9 mouse cellular contexts compared by ENCODE assay signal in the genomic region with DNA sequence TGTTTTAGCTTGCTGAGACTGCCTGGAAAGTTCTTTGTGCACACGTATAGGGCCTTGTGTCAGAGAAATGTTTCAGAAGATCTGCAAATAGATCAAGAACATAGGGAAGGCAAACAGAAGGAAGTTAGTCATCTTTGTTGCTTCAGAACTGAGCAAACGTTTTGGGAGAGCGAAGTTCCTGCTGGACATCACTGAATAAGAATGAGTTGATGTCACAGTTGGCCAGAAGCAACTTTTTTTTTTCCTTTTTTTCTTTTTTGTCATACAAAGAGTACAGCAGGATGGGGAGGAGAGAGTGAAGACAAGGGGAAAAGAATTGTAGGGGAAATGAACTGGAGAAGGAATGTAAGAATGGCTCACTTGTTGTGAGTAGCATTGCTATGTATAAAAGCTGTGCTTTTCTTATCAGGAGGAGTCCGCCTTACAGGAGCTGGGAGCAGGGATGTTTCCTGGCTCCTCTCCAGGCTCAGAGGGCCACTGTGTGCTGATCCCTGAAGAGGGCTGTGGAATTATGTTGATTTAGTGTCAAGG. TPM values are rescaled to one million over a fixed set of nuclear protein-coding genes. Genes with fewer than 3 reads are reported as not detected.
DNase-seq lines count a peak whose midpoint lies in the region; ATAC-seq and TF ChIP-seq lines count a peak whose summit lies in the region.
"Had no signal": no experiment of that assay in that cellular context is flagged by ENCODE, and none has a peak within 500 bp of the region (broad histone marks: within the 10 kb centered on the region; RNA-seq: fewer than 3 reads in every experiment).

No protein-coding gene starts in this region.

- H3K4me1 ChIP-seq in forebrain, embryonic 14.5 days (ENCODE audit: control insufficient read depth, insufficient read depth, low read length), result peaks cover 4% of the 10 kb centered on the region; the same call in 1 of the 2 replicates
- H3K4me1 ChIP-seq in forebrain, embryonic 11.5 days (replicated peaks; ENCODE audit: control insufficient read depth, insufficient read depth, low read length), result no peaks in the 10 kb centered on the region
- peaks cover 22% of the 10 kb centered on the region for H3K4me1 ChIP-seq in heart, embryonic 11.5 days (ENCODE audit: control insufficient read depth, insufficient read depth, low read length)
- H3K4me1 ChIP-seq in hindbrain, embryonic 14.5 days (replicated peaks; ENCODE audit: control insufficient read depth, insufficient read depth, low read length), result no peaks in the 10 kb centered on the region

- H3K4me3 ChIP-seq in forebrain, embryonic 14.5 days (ENCODE audit: low read depth, low read length), result no peak overlapping the region
- H3K4me3 ChIP-seq in forebrain, embryonic 11.5 days (ENCODE audit: low read depth, low read length), result no peak overlapping the region
- no peak overlapping the region for H3K4me3 ChIP-seq in C2C12 (ENCODE audit: insufficient read depth, poor library complexity, severe bottlenecking)
- H3K4me3 ChIP-seq in heart, embryonic 11.5 days (ENCODE audit: low read depth, low read length), result no peak overlapping the region
- H3K4me3 ChIP-seq in hindbrain, embryonic 14.5 days (replicated peaks; ENCODE audit: low read length), result no peak overlapping the region
- H3K4me3 ChIP-seq: layer of hippocampus, adult 2 months had no signal

- no peak for ATAC-seq in forebrain, embryonic 14.5 days
- no peak for ATAC-seq in forebrain, embryonic 11.5 days (replicated peaks; ENCODE audit: low FRiP score)
- peak; percentile 81 for ATAC-seq in heart, embryonic 11.5 days (replicated peaks; ENCODE audit: insufficient number of reproducible peaks, low FRiP score, low TSS enrichment)
- no peak for ATAC-seq in hindbrain, embryonic 14.5 days (ENCODE audit: low FRiP score)

- H3K36me3 ChIP-seq in forebrain, embryonic 14.5 days (ENCODE audit: control insufficient read depth, insufficient read depth, low read length), result no peaks in the 10 kb centered on the region
- no peaks in the 10 kb centered on the region for H3K36me3 ChIP-seq in forebrain, embryonic 11.5 days (ENCODE audit: control insufficient read depth, insufficient read depth, low read length)
- H3K36me3 ChIP-seq in C2C12 (ENCODE audit: control insufficient read depth, insufficient read depth), result no peaks in the 10 kb centered on the region
- H3K36me3 ChIP-seq in heart, embryonic 11.5 days (ENCODE audit: control insufficient read depth, insufficient read depth, low read length), result no peaks in the 10 kb centered on the region
- H3K36me3 ChIP-seq in hindbrain, embryonic 14.5 days (replicated peaks; ENCODE audit: control insufficient read depth, insufficient read depth), result no peaks in the 10 kb centered on the region

- DNase-seq in forebrain, embryonic 14.5 days (ENCODE audit: low spot score), result peak; percentile 12
- no peak for DNase-seq in forebrain, embryonic 11.5 days (ENCODE audit: low spot score)
- DNase-seq in lung, postnatal 14 days, result peak; percentile 60
- no peak for DNase-seq in thymus, postnatal 14 days
- DNase-seq in cerebellum, adult 18-20 months, result no peak
- DNase-seq in hindbrain, embryonic 14.5 days (ENCODE audit: low spot score), result no peak

- H3K27me3 ChIP-seq in forebrain, embryonic 14.5 days (replicated peaks; ENCODE audit: control insufficient read depth, insufficient read depth, low read length), result no peaks in the 10 kb centered on the region
- no peaks in the 10 kb centered on the region for H3K27me3 ChIP-seq in forebrain, embryonic 11.5 days (ENCODE audit: control insufficient read depth, insufficient read depth, low read length)
- no peaks in the 10 kb centered on the region for H3K27me3 ChIP-seq in C2C12 (ENCODE audit: control insufficient read depth, insufficient read depth, insufficient read length)
- no peaks in the 10 kb centered on the region for H3K27me3 ChIP-seq in heart, embryonic 11.5 days (ENCODE audit: control insufficient read depth, insufficient read depth, low read length)
- no peaks in the 10 kb centered on the region for H3K27me3 ChIP-seq in hindbrain, embryonic 14.5 days (ENCODE audit: control insufficient read depth, insufficient read depth, low read length)

- no peaks in the 10 kb centered on the region for H3K79me2 ChIP-seq in C2C12 (ENCODE audit: control insufficient read depth, insufficient read depth)

- H3K9ac ChIP-seq in forebrain, embryonic 14.5 days (ENCODE audit: low read length), result no peak overlapping the region
- no peak overlapping the region for H3K9ac ChIP-seq in forebrain, embryonic 11.5 days (ENCODE audit: low read length)
- H3K9ac ChIP-seq in heart, embryonic 11.5 days (ENCODE audit: low read depth, low read length), result no peak overlapping the region
- no peak overlapping the region for H3K9ac ChIP-seq in hindbrain, embryonic 14.5 days

- no peak overlapping the region for H3K4me2 ChIP-seq in forebrain, embryonic 14.5 days (ENCODE audit: low read length)
- H3K4me2 ChIP-seq in forebrain, embryonic 11.5 days (ENCODE audit: low read depth, low read length, severe bottlenecking), result no peak overlapping the region
- H3K4me2 ChIP-seq in heart, embryonic 11.5 days, result peak overlapping the region; percentile 18; the same call in 1 of the 2 replicates
- no peak overlapping the region for H3K4me2 ChIP-seq in hindbrain, embryonic 14.5 days (replicated peaks)

- 56% methylated on average over 4 of the region's 4 CpGs for WGBS in forebrain, embryonic 14.5 days
- 75% methylated on average over 4 of the region's 4 CpGs for WGBS in forebrain, embryonic 11.5 days
- WGBS in heart, embryonic 11.5 days (ENCODE audit: insufficient replicate concordance), result 39% methylated on average over 4 of the region's 4 CpGs
- 65% methylated on average over 4 of the region's 4 CpGs for WGBS in hindbrain, embryonic 14.5 days

- H3K9me3 ChIP-seq in forebrain, embryonic 14.5 days (replicated peaks; ENCODE audit: control insufficient read depth, low read length), result no peaks in the 10 kb centered on the region
- H3K9me3 ChIP-seq in forebrain, embryonic 11.5 days (ENCODE audit: control insufficient read depth, low read length), result no peaks in the 10 kb centered on the region
- no peaks in the 10 kb centered on the region for H3K9me3 ChIP-seq in heart, embryonic 11.5 days (replicated peaks; ENCODE audit: control insufficient read depth, low read length)
- H3K9me3 ChIP-seq in hindbrain, embryonic 14.5 days (ENCODE audit: control insufficient read depth, low read length), result no peaks in the 10 kb centered on the region

- H3K79me3 ChIP-seq in C2C12 (ENCODE audit: low read depth), result no peaks in the 10 kb centered on the region

- H3K27ac ChIP-seq in forebrain, embryonic 14.5 days (ENCODE audit: low read depth, low read length), result no peak overlapping the region
- H3K27ac ChIP-seq in forebrain, embryonic 11.5 days (ENCODE audit: low read depth, low read length), result no peak overlapping the region
- peak overlapping the region; percentile 69 for H3K27ac ChIP-seq in heart, embryonic 11.5 days (ENCODE audit: low read depth, low read length)
- H3K27ac ChIP-seq in hindbrain, embryonic 14.5 days, result no peak overlapping the region
- H3K27ac ChIP-seq: layer of hippocampus, adult 2 months had no signal

- H3ac ChIP-seq in C2C12 (ENCODE audit: control insufficient read depth, insufficient read length, low read depth), result no peak overlapping the region

- TF ChIP-seq CTCF in C2C12 (IDR thresholded peaks at IDR 0.05; ENCODE audit: control insufficient read depth, insufficient read depth, insufficient read length), result no peak

TF ChIP-seq in C2C12, 6 proteins besides CTCF, POLR2A, EP300 and RAD21:
- TF ChIP-seq CEBPB (IDR thresholded peaks at IDR 0.05; ENCODE audit: low read depth) (peak; percentile 19), MAX (IDR thresholded peaks at IDR 0.05) (no peak)

RNA-seq across cellular contexts. Expression of gene Borcs5, which starts 31.6 kb away (rescaled TPM):
- polyA plus RNA-seq in forebrain, embryonic 14.5 days (2014; fragmentation: Nextera tagmentation; extraction: Ambion mirVana), result 45.8 and 49.4 TPM in 2 replicates
- polyA plus RNA-seq in forebrain, embryonic 11.5 days (2014; fragmentation: Nextera tagmentation; extraction: Ambion mirVana), result 27.0 and 29.7 TPM in 2 replicates
- 6.0 TPM for polyA plus RNA-seq in C2C12 (2012; fragmentation: generic; extraction: Trizol)
- polyA plus RNA-seq in heart, embryonic 11.5 days (2014; fragmentation: Nextera tagmentation; extraction: Ambion mirVana), result 15.1 and 16.0 TPM in 2 replicates
- 42.6 and 44.5 TPM in 2 replicates for polyA plus RNA-seq in hindbrain, embryonic 14.5 days (2014; fragmentation: Nextera tagmentation; extraction: Ambion mirVana)

RNA-seq across cellular contexts. Expression of gene Mansc1, which starts 38.7 kb away (rescaled TPM):
- 0.88 and 0.94 TPM in 2 replicates for polyA plus RNA-seq in forebrain, embryonic 14.5 days (2014; fragmentation: Nextera tagmentation; extraction: Ambion mirVana)
- polyA plus RNA-seq in forebrain, embryonic 11.5 days (2014; fragmentation: Nextera tagmentation; extraction: Ambion mirVana), result 0.53 and 1.2 TPM in 2 replicates
- polyA plus RNA-seq in C2C12 (2012; fragmentation: generic; extraction: Trizol), result not detected
- 7.2 and 7.3 TPM in 2 replicates for polyA plus RNA-seq in heart, embryonic 11.5 days (2014; fragmentation: Nextera tagmentation; extraction: Ambion mirVana)
- polyA plus RNA-seq in hindbrain, embryonic 14.5 days (2014; fragmentation: Nextera tagmentation; extraction: Ambion mirVana), result 1.3 and 1.5 TPM in 2 replicates

Comparison
In these comparisons a context has a peak if more than half of its experiments do, and no peak if none do; other contexts are left out.
1. DNase-seq: peak in forebrain, embryonic 14.5 days (single experiment) and lung, postnatal 14 days (single experiment); none in forebrain, embryonic 11.5 days (single experiment), thymus, postnatal 14 days (single experiment), cerebellum, adult 18-20 months (0 of 2) and hindbrain, embryonic 14.5 days (single experiment).